Mouse (Mus musculus) B cell, adult (primary cell): Measurements from ENCODE around the gene Prr32. TPM values are rescaled to one million over a fixed set of nuclear protein-coding genes. Genes with fewer than 3 reads are reported as not detected.

Source experiments
- total RNA-seq: library from RNA; stranded (reverse); gene quantifications from 4 replicates; pipeline ENCODE4 v1.2.4, GENCODE M21; 2023; ENCODE audit not compliant: inconsistent age

Gene Prr32
- total RNA-seq = not detected in 4 replicates

GRCm38 (mm10) chrX:45090604-45091003, at the start of gene Prr32:
TSS of gene Prr32 (plus strand) at chrX:45090904.

